Mouse (Mus musculus) small intestine, adult 2 months (tissue): ENCODE results near the gene Wdcp. TPM values are rescaled to one million over a fixed set of nuclear protein-coding genes. Genes with fewer than 3 reads are reported as not detected.

Experiments
- H3K27ac ChIP-seq: fragments of 200-500 bp; 2 replicates; pipeline ENCODE4 v1.5.1; 2012; ENCODE audit warnings: low read depth, low read length, control low read depth, inconsistent platforms; ENCODE audit not compliant: insufficient read depth
- H3K27me3 ChIP-seq: fragments of 200-500 bp; 2 replicates; pipeline ENCODE4 v1.6.1; 2012; ENCODE audit warnings: mild to moderate bottlenecking, moderate library complexity, low read length, inconsistent platforms; ENCODE audit not compliant: control insufficient read depth, insufficient read depth
- H3K36me3 ChIP-seq: fragments of 200-500 bp; 2 replicates; pipeline ENCODE4 v1.6.1; 2012; ENCODE audit warnings: mild to moderate bottlenecking, low read length, control low read depth, inconsistent platforms; ENCODE audit not compliant: control insufficient read depth, insufficient read depth
- H3K4me1 ChIP-seq: fragments of 200-500 bp; 2 replicates; pipeline ENCODE4 v1.6.1; 2012; ENCODE audit warnings: low read length, inconsistent platforms, mixed read lengths; ENCODE audit not compliant: control insufficient read depth, insufficient read depth, insufficient read length
- H3K4me3 ChIP-seq: fragments of 200-500 bp; 2 replicates; pipeline ENCODE4 v1.5.1; 2012; ENCODE audit warnings: low read depth, mild to moderate bottlenecking, control low read depth, inconsistent platforms, low read length, moderate library complexity
- CTCF ChIP-seq: fragments of 200-500 bp; IDR thresholded peaks from 2 replicates; pipeline ENCODE4 v1.5.1; 2012; ENCODE audit warnings: low read depth, mild to moderate bottlenecking, control low read depth, inconsistent platforms, low read length, moderate library complexity, mixed read lengths; ENCODE audit not compliant: insufficient replicate concordance, insufficient read length; ENCODE audit errors: extremely low read depth
- POLR2A ChIP-seq: fragments of 200-500 bp; IDR thresholded peaks from 2 replicates; pipeline ENCODE4 v1.6.1; 2012; ENCODE audit warnings: low read depth, mild to moderate bottlenecking, control low read depth, inconsistent platforms, low read length, moderate library complexity
- WGBS: fragments of 180-500 bp; shearing (Covaris S2); methylation state at CpG from one replicate; pipeline ENCODE4 v1.1.7; 2018; 5-methylcytosine and 5-hydroxymethylcytosine counted together
- polyA plus RNA-seq: library from polyadenylated mRNA; depleted of rRNA; stranded (reverse); fragments of >200 nt; gene quantifications from 2 replicates; pipeline ENCODE4 v1.2.3, GENCODE M21; 2012; rRNA removed

Wdcp gene
- polyA plus RNA-seq, 1 experiment, result 1.5 TPM

DNA sequence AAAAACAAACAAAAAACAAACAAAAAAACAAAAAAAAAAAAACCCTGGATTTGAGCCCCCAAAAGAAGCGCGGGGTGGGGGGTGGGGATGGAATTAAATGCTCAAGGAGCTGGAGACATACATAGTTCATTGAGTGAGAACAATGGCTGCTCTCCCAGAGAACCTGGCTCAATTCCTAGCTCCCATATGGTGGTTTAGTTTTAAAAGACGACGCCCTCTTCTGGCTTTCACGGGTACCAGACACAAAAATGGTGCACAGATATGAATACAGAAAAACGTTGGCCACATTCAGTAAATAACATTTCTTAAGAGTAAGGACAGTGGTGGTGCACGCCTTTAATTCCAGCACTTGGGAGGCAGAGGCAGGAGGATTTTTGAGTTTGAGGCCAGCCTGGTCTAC, 62.8 kb downstream of the Wdcp start:
- 57% methylated on average over 7 of the region's 7 CpGs for WGBS
- peak overlapping the region; percentile 84 for H3K27ac ChIP-seq
- peaks cover 11% of the 10 kb centered on the region for H3K36me3 ChIP-seq
- H3K4me1 ChIP-seq, result no peaks in the 10 kb centered on the region; the same call in 1 of the 2 replicates
- H3K27me3 ChIP-seq, result no peaks in the 10 kb centered on the region
- peak overlapping the region; percentile 29; the same call in 1 of the 2 replicates for H3K4me3 ChIP-seq
- TF ChIP-seq POLR2A, result no peak
- TF ChIP-seq CTCF, result no peak

DNA sequence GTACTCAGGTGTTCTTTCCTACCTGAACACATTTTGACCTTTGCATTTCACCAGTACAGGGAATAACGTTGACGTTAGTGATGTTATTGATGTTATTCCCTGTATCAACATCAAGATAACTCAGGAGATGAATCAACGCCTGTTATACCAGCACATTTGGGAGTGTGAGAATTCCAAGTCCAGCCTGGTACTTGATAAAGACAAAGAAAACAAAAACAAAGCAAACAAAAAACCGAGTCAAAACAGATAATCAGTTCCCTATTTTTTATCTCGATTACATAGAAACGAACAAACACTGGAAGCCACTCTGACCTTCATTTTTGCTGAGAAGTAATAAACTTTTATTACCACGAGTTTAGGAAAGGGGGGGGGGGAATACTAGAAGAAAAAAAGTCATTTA, 63.4 kb downstream of the Wdcp start:
- TF ChIP-seq POLR2A, result no peak
- no peak for TF ChIP-seq CTCF

GRCm38 (mm10) chr12:4906951-4907906, 64.1 kb downstream of the Wdcp start, which contains the start of gene Ubxn2a:
TSS of gene Ubxn2a (minus strand) at chr12:4907705.
- Histone ChIP-seq H3K27me3 (no peaks in the 10 kb centered on the region), H3K4me1 (no peaks in the 10 kb centered on the region; the same call in 1 of the 2 replicates), H3K27ac (peak within 1 kb of the TSS; percentile 98), H3K4me3 (peak within 1 kb of the TSS; percentile 93), H3K36me3 (peaks cover 6% of the 10 kb centered on the region)
- TF ChIP-seq CTCF, result no peak
- peak; percentile 65 for TF ChIP-seq POLR2A
- WGBS, result under 1% methylated on average over 125 of the region's 125 CpGs

More for the DNA sequence above, 63.4 kb downstream of the Wdcp start:
- WGBS, result 10% methylated on average over 7 of the region's 7 CpGs
- no peaks in the 10 kb centered on the region for H3K27me3 ChIP-seq
- H3K4me1 ChIP-seq, result no peaks in the 10 kb centered on the region; the same call in 1 of the 2 replicates
- H3K27ac ChIP-seq, result peak overlapping the region; percentile 98
- peak overlapping the region; percentile 93 for H3K4me3 ChIP-seq
- peaks cover 7% of the 10 kb centered on the region for H3K36me3 ChIP-seq

- H3K36me3 ChIP-seq, result peaks cover 4% of the 10 kb centered on the region
- H3K4me1 ChIP-seq, result peaks cover 7% of the 10 kb centered on the region; the same call in 1 of the 2 replicates
- TF ChIP-seq POLR2A (no peak), CTCF (no peak)
- WGBS, result 79% methylated on average over 7 of the region's 7 CpGs
- H3K4me3 ChIP-seq, result no peak overlapping the region
- no peaks in the 10 kb centered on the region for H3K27me3 ChIP-seq
- no peak overlapping the region for H3K27ac ChIP-seq
Observed at GRCm38 (mm10) chr12:4908391-4908790, 65.3 kb downstream of the Wdcp start.

Other genes with a start within 250 kb of the Wdcp start
- gene Fam228a, start 104.9 kb upstream of the Wdcp start, polyA plus RNA-seq, result not detected in 2 replicates
- not detected in 2 replicates for gene Pfn4, start 74.3 kb upstream of the Wdcp start, polyA plus RNA-seq
- gene Fam228b, start 74.0 kb upstream of the Wdcp start, polyA plus RNA-seq, result 0.33 TPM in 1 of 2 replicates, not detected in the other
- 21.5 and 36.9 TPM in 2 replicates for gene Sf3b6, start 25.8 kb upstream of the Wdcp start, polyA plus RNA-seq
- gene Fkbp1b, start 1.7 kb upstream of the Wdcp start, polyA plus RNA-seq, result 0.93 and 1.7 TPM in 2 replicates
- 1.7 and 6.1 TPM in 2 replicates for gene Mfsd2b, start 31.1 kb downstream of the Wdcp start, polyA plus RNA-seq
- gene Ubxn2a, start 64.4 kb downstream of the Wdcp start, polyA plus RNA-seq, result 3.4 and 12.2 TPM in 2 replicates
- gene Atad2b, start 74.0 kb downstream of the Wdcp start, polyA plus RNA-seq, result 4.7 and 19.7 TPM in 2 replicates